ENCODE assay signal across 14 mouse cellular contexts in the genomic region with DNA sequence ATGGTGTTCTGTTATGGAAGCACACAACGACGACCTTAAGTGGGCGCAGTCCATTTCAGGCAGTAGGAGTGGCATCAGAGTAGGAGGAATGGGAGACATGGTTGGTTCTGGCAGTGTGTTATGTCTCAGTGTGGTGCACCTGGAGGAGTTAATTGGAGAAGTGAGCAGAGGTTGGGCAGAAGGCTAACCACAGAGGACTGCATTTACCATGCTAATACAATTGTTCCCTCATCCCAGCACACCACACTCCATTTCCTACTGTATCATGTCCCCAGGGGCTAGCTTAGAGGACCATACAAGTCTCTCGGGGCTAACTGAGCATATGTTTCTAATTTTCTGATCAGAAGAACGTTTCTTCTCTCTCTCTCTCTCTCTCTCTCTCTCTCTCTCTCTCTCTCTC. TPM values are rescaled to one million over a fixed set of nuclear protein-coding genes. Genes with fewer than 3 reads are reported as not detected.
A peak's percentile ranks its signal among the peaks of the same experiment; 100 is the strongest.
DNase-seq lines count a peak whose midpoint lies in the region; ATAC-seq and TF ChIP-seq lines count a peak whose summit lies in the region.
"Had no signal": no experiment of that assay in that cellular context is flagged by ENCODE, and none has a peak within 500 bp of the region (broad histone marks: within the 10 kb centered on the region; RNA-seq: fewer than 3 reads in every experiment).

No protein-coding gene starts in this region.

- H3K9ac ChIP-seq in embryonic facial prominence, embryonic 14.5 days (ENCODE audit: low read depth, low read length) = no peak overlapping the region
- no peak overlapping the region for H3K9ac ChIP-seq in CH12.LX (ENCODE audit: insufficient read depth, low read depth)

- DNase-seq in embryonic facial prominence, embryonic 14.5 days (ENCODE audit: low spot score) = peak; percentile 23
- DNase-seq in embryonic facial prominence, embryonic 10.5 days (ENCODE audit: low spot score) = no peak
- DNase-seq in heart, adult 11 months = peak; percentile 50
- DNase-seq in heart, adult 18-20 months = no peak
- DNase-seq in CH12.LX (ENCODE audit: extremely low read depth) = peak; percentile 52
- no peak for DNase-seq in limb, embryonic 10.5 days (ENCODE audit: low spot score)
- DNase-seq: adrenal gland, adult 2 months; cerebellum, adult 11 months; cerebellum, adult 11-12 months had no signal

- no peak for TF ChIP-seq RAD21 in CH12.LX (IDR thresholded peaks at IDR 0.05; ENCODE audit: low read depth, low read length)

- WGBS in embryonic facial prominence, embryonic 14.5 days = 63% methylated on average over 5 of the region's 5 CpGs
- 65% methylated on average over 5 of the region's 5 CpGs for WGBS in embryonic facial prominence, embryonic 10.5 days
- 64% methylated on average over 5 of the region's 5 CpGs for WGBS in limb, embryonic 10.5 days

- no peaks in the 10 kb centered on the region for H3K4me1 ChIP-seq in embryonic facial prominence, embryonic 14.5 days (ENCODE audit: control insufficient read depth, insufficient read depth, low read length)
- H3K4me1 ChIP-seq in embryonic facial prominence, embryonic 10.5 days = peaks cover 10% of the 10 kb centered on the region
- H3K4me1 ChIP-seq in CH12.LX (ENCODE audit: control insufficient read depth in 1 of 2, insufficient read depth in 2 of 2) = peaks cover 6 to 16% of the 10 kb centered on the region in 2 experiments; a peak in 3 of 4 replicates
- H3K4me1 ChIP-seq in limb, embryonic 10.5 days = peaks cover 7% of the 10 kb centered on the region

- H3K36me3 ChIP-seq in embryonic facial prominence, embryonic 14.5 days (ENCODE audit: control insufficient read depth, insufficient read depth, low read length) = no peaks in the 10 kb centered on the region
- no peaks in the 10 kb centered on the region for H3K36me3 ChIP-seq in embryonic facial prominence, embryonic 10.5 days (replicated peaks)
- no peaks in the 10 kb centered on the region for H3K36me3 ChIP-seq in CH12.LX (replicated peaks in 1 of 2; ENCODE audit: control insufficient read depth in 1 of 2, insufficient read depth in 1 of 2, low read length in 1 of 2)
- no peaks in the 10 kb centered on the region for H3K36me3 ChIP-seq in limb, embryonic 10.5 days
- H3K36me3 ChIP-seq: G1E had no signal

- no peaks in the 10 kb centered on the region for H3K9me3 ChIP-seq in embryonic facial prominence, embryonic 14.5 days (ENCODE audit: control insufficient read depth, low read length)
- no peaks in the 10 kb centered on the region for H3K9me3 ChIP-seq in embryonic facial prominence, embryonic 10.5 days
- H3K9me3 ChIP-seq in CH12.LX (replicated peaks; ENCODE audit: low read length) = no peaks in the 10 kb centered on the region
- no peaks in the 10 kb centered on the region for H3K9me3 ChIP-seq in limb, embryonic 10.5 days (replicated peaks)
- H3K9me3 ChIP-seq: G1E had no signal

- TF ChIP-seq CTCF in CH12.LX (conservative IDR thresholded peaks at IDR 0.05 in 1 of 2, IDR thresholded peaks at IDR 0.05 in 1 of 2; ENCODE audit: low read depth in 2 of 2, low read length in 2 of 2) = no peak

- no peak overlapping the region for H3K4me2 ChIP-seq in embryonic facial prominence, embryonic 14.5 days (ENCODE audit: low read depth, low read length)
- H3K4me2 ChIP-seq in CH12.LX (ENCODE audit: insufficient read depth, low read depth, poor library complexity, severe bottlenecking) = no peak overlapping the region

- H3K79me2 ChIP-seq in CH12.LX (replicated peaks; ENCODE audit: control insufficient read depth, extremely low read depth, insufficient read depth, poor library complexity, severe bottlenecking) = no peaks in the 10 kb centered on the region

- H3K27ac ChIP-seq in embryonic facial prominence, embryonic 14.5 days (replicated peaks; ENCODE audit: low read depth, low read length) = no peak overlapping the region
- H3K27ac ChIP-seq in embryonic facial prominence, embryonic 10.5 days (replicated peaks) = no peak overlapping the region
- H3K27ac ChIP-seq in CH12.LX (ENCODE audit: insufficient read depth, low read depth) = no peak overlapping the region
- H3K27ac ChIP-seq in limb, embryonic 10.5 days = no peak overlapping the region

- peak; percentile 52; the same call in 1 of the 2 replicates for TF ChIP-seq EP300 in CH12.LX (IDR thresholded peaks at IDR 0.05; ENCODE audit: low read length)

- in situ Hi-C loops in CH12.LX (cut with MboI; ENCODE audit: low pct_ligation_motif_present, low pct_unique_long_range_greater_than_20kb, low sequenced_read_pairs) = loop anchor here (25.0 kb wide), 2 partner anchors 272 to 453 kb away; no protein-coding TSS in a partner anchor

- no peak for TF ChIP-seq POLR2A in CH12.LX (IDR thresholded peaks at IDR 0.05; ENCODE audit: low read depth, low read length)

- ATAC-seq in embryonic facial prominence, embryonic 14.5 days (ENCODE audit: low read depth) = peak; percentile 80; the same call in 1 of the 2 replicates
- ATAC-seq: activated CD4-positive, CD25-positive, alpha-beta regulatory T cell, adult 4 months; CD4-positive, CD25-positive, alpha-beta regulatory T cell, adult 4 months had no signal

- no peaks in the 10 kb centered on the region for H3K27me3 ChIP-seq in embryonic facial prominence, embryonic 14.5 days (replicated peaks; ENCODE audit: control insufficient read depth, insufficient read depth, low read length)
- H3K27me3 ChIP-seq in embryonic facial prominence, embryonic 10.5 days (replicated peaks; ENCODE audit: low read depth, poor library complexity, severe bottlenecking) = no peaks in the 10 kb centered on the region
- H3K27me3 ChIP-seq in CH12.LX (replicated peaks) = peaks cover 2% of the 10 kb centered on the region
- H3K27me3 ChIP-seq in limb, embryonic 10.5 days (ENCODE audit: low read depth, poor library complexity, severe bottlenecking) = no peaks in the 10 kb centered on the region

- dilution Hi-C loops in CH12.LX (cut with MboI; ENCODE audit: extremely low pct_ligation_motif_present, extremely low pct_unique_long_range_greater_than_20kb, low sequenced_read_pairs) = no loop called here

- no peak overlapping the region for H3K4me3 ChIP-seq in embryonic facial prominence, embryonic 14.5 days (ENCODE audit: low read depth, low read length)
- H3K4me3 ChIP-seq in embryonic facial prominence, embryonic 10.5 days = no peak overlapping the region
- no peak overlapping the region for H3K4me3 ChIP-seq in CH12.LX (replicated peaks in 1 of 3; ENCODE audit: low read depth in 2 of 3, low read length in 2 of 3, poor library complexity in 1 of 3)
- no peak overlapping the region for H3K4me3 ChIP-seq in limb, embryonic 10.5 days

TF ChIP-seq in CH12.LX, 34 proteins besides CTCF, POLR2A, EP300 and RAD21:
- TF ChIP-seq PAX5 (IDR thresholded peaks at IDR 0.05; ENCODE audit: low read length) (no peak), KAT2A (IDR thresholded peaks at IDR 0.05; ENCODE audit: insufficient replicate concordance, low read length) (0 out of 2 replicates have a peak, but pooled peaks have one; percentile 12), MAFK (IDR thresholded peaks at IDR 0.05; ENCODE audit: insufficient replicate concordance, low read length) (peak; percentile 55; the same call in 1 of the 2 replicates), TCF12 (IDR thresholded peaks at IDR 0.05; ENCODE audit: low read depth, low read length) (peak; percentile 27; the same call in 1 of the 2 replicates), BHLHE40 (IDR thresholded peaks at IDR 0.05; ENCODE audit: low read depth, low read length) (peak; percentile 34; the same call in 1 of the 2 replicates)

RNA-seq across cellular contexts. Expression of gene Syt16, which starts 18.0 kb away (rescaled TPM):
- 5.4 and 5.5 TPM in 2 replicates for polyA plus RNA-seq in embryonic facial prominence, embryonic 14.5 days (2014; fragmentation: Nextera tagmentation; extraction: Ambion mirVana)
- 1.5 and 2.1 TPM in 2 replicates for polyA plus RNA-seq in embryonic facial prominence, embryonic 10.5 days (2016; fragmentation: Nextera tagmentation; extraction: Ambion mirVana)
- not detected for total RNA-seq in heart, adult 18-20 months (2021)
- not detected in 2 replicates for total RNA-seq in CH12.LX (2012; rRNA removed)
- total RNA-seq in CH12.LX (2014; rRNA removed) = 0.05 TPM in 2 replicates
- polyA plus RNA-seq in CH12.LX (2012; ENCODE audit: insufficient read length, low read depth) = not detected in 2 replicates
- 0.40 and 1.7 TPM in 2 replicates for polyA plus RNA-seq in limb, embryonic 10.5 days (2016; fragmentation: Nextera tagmentation; extraction: Ambion mirVana)
- total RNA-seq: MEL had no signal
- polyA plus RNA-seq: activated CD4-positive, CD25-positive, alpha-beta regulatory T cell, adult 4 months; CD4-positive, CD25-positive, alpha-beta regulatory T cell, adult 4 months; G1E; Patski had no signal

RNA-seq across cellular contexts. Expression of gene Snapc1, which starts 51.2 kb away (rescaled TPM):
- 14.7 and 17.8 TPM in 2 replicates for polyA plus RNA-seq in embryonic facial prominence, embryonic 14.5 days (2014; fragmentation: Nextera tagmentation; extraction: Ambion mirVana)
- polyA plus RNA-seq in embryonic facial prominence, embryonic 10.5 days (2016; fragmentation: Nextera tagmentation; extraction: Ambion mirVana) = 20.5 and 20.6 TPM in 2 replicates
- 10 to 100 TPM; 11.0 to 11.8 TPM for total RNA-seq in heart, adult 18-20 months (2021)
- 9.7 and 13.3 TPM in 2 replicates for total RNA-seq in CH12.LX (2012; rRNA removed)
- total RNA-seq in CH12.LX (2014; rRNA removed) = 7.7 TPM in 2 replicates
- 19.7 and 24.0 TPM in 2 replicates for polyA plus RNA-seq in CH12.LX (2012; ENCODE audit: insufficient read length, low read depth)
- 18.9 and 23.5 TPM in 2 replicates for polyA plus RNA-seq in limb, embryonic 10.5 days (2016; fragmentation: Nextera tagmentation; extraction: Ambion mirVana)

Comparison
In these comparisons a context has a peak if more than half of its experiments do, and no peak if none do; other contexts are left out.
1. DNase-seq: peak in embryonic facial prominence, embryonic 14.5 days (single experiment), heart, adult 11 months (single experiment) and CH12.LX (single experiment); none in embryonic facial prominence, embryonic 10.5 days (single experiment), heart, adult 18-20 months (0 of 2) and limb, embryonic 10.5 days (single experiment).